Mouse (Mus musculus) liver, embryonic 14.5 days (tissue): Measurements from ENCODE around the gene Gm45713. TPM values are rescaled to one million over a fixed set of nuclear protein-coding genes. Genes with fewer than 3 reads are reported as not detected.

Experiments used
- ATAC-seq: fragments of 200-750 bp; cut with Nextera tagmentation; 2 replicates; pipeline ENCODE4 v1.8.0; 2017; ENCODE audit warnings: moderate number of reproducible peaks, mild to moderate bottlenecking, moderate library complexity; ENCODE audit not compliant: insufficient read depth
- DNase-seq, 3 experiments: peaks; one replicate each; pipeline ENCODE4 v3.0.0-alpha.2; 2012 to 2013; ENCODE audit warnings: low read depth in 3 of 3, low spot score in 3 of 3
- H3K27ac ChIP-seq: fragments of 300-500 bp; sonication (generic); 2 replicates; pipeline ENCODE4 v1.5.1; 2014; ENCODE audit warnings: moderate library complexity, mild to moderate bottlenecking, control low read depth, inconsistent platforms
- H3K27me3 ChIP-seq: fragments of 300-500 bp; sonication (generic); 2 replicates; pipeline ENCODE4 v1.6.1; 2014; ENCODE audit warnings: mild to moderate bottlenecking, low read length, moderate library complexity; ENCODE audit not compliant: control insufficient read depth, insufficient read depth
- H3K36me3 ChIP-seq: fragments of 300-500 bp; sonication (generic); replicated peaks from 2 replicates; pipeline ENCODE4 v1.6.1; 2014; ENCODE audit warnings: low read depth; ENCODE audit not compliant: control insufficient read depth, insufficient read depth
- H3K4me1 ChIP-seq, 2 experiments: fragments of 200-500 bp in 1 of 2; fragments of 300-500 bp in 1 of 2; sonication (generic) in 1 of 2; replicated peaks; 2 replicates each; pipeline ENCODE4 v1.6.1; 2012 to 2014; ENCODE audit warnings: antibody characterized with exemption in 1 of 2, inconsistent platforms in 1 of 2, low read length in 1 of 2; ENCODE audit not compliant: control insufficient read depth in 2 of 2, insufficient read depth in 2 of 2
- H3K4me2 ChIP-seq: fragments of 300-500 bp; sonication (generic); 2 replicates; pipeline ENCODE4 v1.6.1; 2014; ENCODE audit warnings: low read depth, mild to moderate bottlenecking, control low read depth, moderate library complexity
- H3K4me3 ChIP-seq, 2 experiments: fragments of 200-500 bp in 1 of 2; fragments of 300-500 bp in 1 of 2; sonication (generic) in 1 of 2; 2 replicates each; pipeline ENCODE4 v1.5.1; 2012 to 2014; ENCODE audit warnings: low read depth in 2 of 2, low read length in 2 of 2, mild to moderate bottlenecking in 2 of 2, control low read depth in 1 of 2, inconsistent platforms in 1 of 2, moderate library complexity in 1 of 2; ENCODE audit not compliant: insufficient read depth in 1 of 2
- H3K9ac ChIP-seq: fragments of 300-500 bp; sonication (generic); replicated peaks from 2 replicates; pipeline ENCODE4 v1.6.1; 2014; ENCODE audit warnings: mild to moderate bottlenecking, control low read depth, moderate library complexity
- H3K9me3 ChIP-seq: fragments of 300-500 bp; sonication (generic); 2 replicates; pipeline ENCODE4 v1.6.1; 2016; ENCODE audit warnings: low read length, mixed read lengths; ENCODE audit not compliant: control insufficient read depth
- CTCF ChIP-seq: IDR thresholded peaks from 2 replicates; pipeline ENCODE4 v1.5.1; 2016; ENCODE audit warnings: antibody characterized with exemption, low read depth, control low read depth
- EP300 ChIP-seq: IDR thresholded peaks from 2 replicates; pipeline ENCODE4 v1.6.1; 2016; ENCODE audit warnings: antibody characterized with exemption, low read depth
- WGBS: fragments of 180-500 bp; shearing (Covaris S2); extraction: QIAGEN DNeasy Blood & Tissue Kit; methylation state at CpG from one replicate; pipeline ENCODE4 v1.1.7; 2014; ENCODE audit not compliant: insufficient replicate concordance; 5-methylcytosine and 5-hydroxymethylcytosine counted together
- polyA plus RNA-seq, 2 experiments: library from polyadenylated mRNA; depleted of rRNA in 1 of 2; stranded (reverse) in 1 of 2; unstranded in 1 of 2; fragments of >200 nt; fragmentation: Nextera tagmentation in 1 of 2; extraction: Ambion mirVana in 1 of 2; gene quantifications; 2 replicates each; pipeline versions ENCODE4 v1.2.1 to v1.2.3; 2012 to 2014

Gene Gm45713
- polyA plus RNA-seq, 2 experiments, result 0.63 TPM; not detected in 1

DNA sequence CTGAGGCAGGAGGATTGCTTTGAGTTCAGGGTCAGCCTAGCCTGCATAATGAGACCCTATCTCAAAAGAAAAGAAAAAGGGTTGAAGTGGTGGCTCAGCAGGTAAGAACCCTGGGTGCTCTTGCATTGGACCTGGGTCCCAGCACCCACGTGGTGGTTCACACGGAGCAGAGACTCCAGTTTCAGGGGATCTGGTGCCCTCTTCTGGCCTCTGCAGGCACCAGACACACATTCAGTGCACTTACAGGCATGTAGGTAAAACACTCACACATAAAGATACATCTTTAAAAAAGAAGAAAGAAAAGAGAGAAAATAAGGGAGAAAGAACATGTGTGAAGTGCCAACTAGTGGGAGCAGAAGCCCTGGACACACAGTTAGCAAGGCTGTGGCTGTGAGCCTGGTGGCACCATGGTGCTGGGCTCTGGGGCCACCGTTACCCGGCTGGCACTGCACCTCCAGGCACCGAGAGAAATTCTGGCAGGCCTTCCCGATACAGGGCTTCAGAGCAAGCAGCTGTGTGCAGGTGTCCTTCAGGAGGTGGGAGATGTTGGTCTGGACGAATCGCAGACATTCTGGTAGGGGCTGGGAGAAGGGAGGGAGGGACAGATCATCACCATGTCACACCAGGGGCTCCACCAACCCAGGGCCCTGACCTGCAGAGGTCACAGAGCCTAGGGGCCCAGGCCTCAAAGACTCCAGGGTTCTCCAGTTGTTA, 2.4 kb downstream of the Gm45713 start:
- no peak overlapping the region for H3K27ac ChIP-seq
- no peaks in the 10 kb centered on the region for H3K36me3 ChIP-seq
- 81% methylated on average over 8 of the region's 8 CpGs for WGBS
- no peak overlapping the region for H3K9ac ChIP-seq
- TF ChIP-seq EP300 (no peak), CTCF (peak; percentile 58)
- no peak overlapping the region for H3K4me2 ChIP-seq
- ATAC-seq (no peak), DNase-seq (no peak)
- no peak overlapping the region for H3K4me3 ChIP-seq
- H3K9me3 ChIP-seq, result no peaks in the 10 kb centered on the region
- H3K4me1 ChIP-seq, result peaks cover 27 to 42% of the 10 kb centered on the region in 2 experiments
- no peaks in the 10 kb centered on the region for H3K27me3 ChIP-seq

DNA sequence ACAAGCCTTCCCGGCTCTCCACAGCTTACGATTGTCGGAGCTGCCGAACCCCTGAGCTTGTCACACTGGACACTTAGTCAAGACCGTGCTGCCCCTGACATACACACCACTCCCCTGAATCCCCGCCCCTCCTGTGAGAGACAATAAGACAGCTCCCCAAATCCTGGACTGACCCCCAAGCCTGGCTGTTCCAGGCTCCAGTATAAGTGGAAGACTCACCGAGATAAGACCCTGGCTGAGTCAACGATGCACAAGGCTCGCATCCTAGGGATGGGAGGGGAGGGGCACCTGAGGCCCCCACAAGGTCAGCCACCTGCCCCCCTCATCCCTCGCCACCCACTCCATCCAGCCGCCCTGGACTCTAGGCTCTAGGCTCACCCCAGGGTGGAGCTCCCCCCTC, 4.2 kb downstream of the Gm45713 start:
- ATAC-seq, result no peak
- Histone ChIP-seq H3K4me3 (no peak overlapping the region), H3K36me3 (peaks cover 7% of the 10 kb centered on the region), H3K9ac (no peak overlapping the region), H3K4me1 (peaks cover 15 to 27% of the 10 kb centered on the region in 2 experiments), H3K27me3 (no peaks in the 10 kb centered on the region), H3K9me3 (no peaks in the 10 kb centered on the region), H3K27ac (no peak overlapping the region), H3K4me2 (no peak overlapping the region)
- no peak for DNase-seq
- 79% methylated on average over 11 of the region's 11 CpGs for whole genome bisulfite sequencing
- TF ChIP-seq EP300 (no peak), CTCF (no peak)

- DNase-seq (no peak), ATAC-seq (no peak)
- Histone ChIP-seq H3K27ac (peak overlapping the region; percentile 89), H3K4me3 (peak overlapping the region; percentile 28 to 87; a peak in 2 of 4 replicates), H3K4me1 (peaks cover 15 to 25% of the 10 kb centered on the region in 2 experiments), H3K27me3 (no peaks in the 10 kb centered on the region), H3K4me2 (peak overlapping the region; percentile 93), H3K36me3 (peaks cover 25% of the 10 kb centered on the region), H3K9ac (peak overlapping the region; percentile 85), H3K9me3 (no peaks in the 10 kb centered on the region)
- 40% methylated on average over 15 of the region's 15 CpGs for WGBS
- TF ChIP-seq EP300, result no peak
Measured at GRCm38 (mm10) chr7:45129776-45130512, 6.1 kb downstream of the Gm45713 start.

DNA sequence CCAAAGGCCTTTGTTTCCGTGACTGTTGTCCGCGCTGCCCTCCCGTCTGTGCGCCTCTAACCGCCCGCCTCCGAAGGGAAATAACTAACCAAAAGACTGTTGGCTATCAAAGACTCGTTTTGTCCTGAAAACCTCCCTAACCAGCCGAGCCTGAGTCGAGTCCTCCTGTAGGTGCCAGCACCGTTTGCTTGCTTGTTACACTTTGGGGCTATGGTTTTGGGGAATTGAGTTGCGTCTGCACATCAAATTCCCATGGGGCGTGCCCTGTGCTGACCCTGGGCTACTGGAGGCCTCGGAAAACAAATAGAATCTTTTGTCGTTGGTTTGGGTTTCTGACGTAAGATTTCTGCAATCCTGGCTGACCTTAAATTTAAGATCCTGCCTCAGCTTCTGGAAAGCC, 6.7 kb downstream of the Gm45713 start:
- peak overlapping the region; percentile 93 for H3K4me2 ChIP-seq
- H3K9me3 ChIP-seq, result no peaks in the 10 kb centered on the region
- H3K36me3 ChIP-seq, result peaks cover 25% of the 10 kb centered on the region
- DNase-seq, result no peak
- H3K4me1 ChIP-seq, result peaks cover 16 to 24% of the 10 kb centered on the region in 2 experiments
- peak overlapping the region; percentile 89 for H3K27ac ChIP-seq
- peak overlapping the region; percentile 76 to 87 for H3K4me3 ChIP-seq
- peak overlapping the region; percentile 85 for H3K9ac ChIP-seq
- ATAC-seq, result peak; percentile 9
- WGBS, result under 1% methylated on average over 17 of the region's 17 CpGs
- no peaks in the 10 kb centered on the region for H3K27me3 ChIP-seq
- TF ChIP-seq EP300 (no peak), CTCF (no peak)

- H3K27me3 ChIP-seq, result no peaks in the 10 kb centered on the region
- H3K4me2 ChIP-seq, result peak within 1 kb of the TSS; percentile 93
- DNase-seq, result peak; percentile 99
- H3K4me3 ChIP-seq, result peak within 1 kb of the TSS; percentile 87 to 91
- TF ChIP-seq CTCF (peak; percentile 90), EP300 (peak; percentile 4; the same call in 1 of the 2 replicates)
- under 1% methylated on average over 48 of the region's 48 CpGs for WGBS
- peak within 1 kb of the TSS; percentile 94 for H3K9ac ChIP-seq
- ATAC-seq, result peak; percentile 77
- H3K36me3 ChIP-seq, result peaks cover 25% of the 10 kb centered on the region
- peak within 1 kb of the TSS; percentile 89 for H3K27ac ChIP-seq
- peaks cover 16 to 24% of the 10 kb centered on the region in 2 experiments for H3K4me1 ChIP-seq
- H3K9me3 ChIP-seq, result no peaks in the 10 kb centered on the region
Measured at GRCm38 (mm10) chr7:45128624-45129246, 7.3 kb downstream of the Gm45713 start, which contains the start of gene Rpl13a. Gene Rpl13a, minus strand, starts transcription at chr7:45128761.
